Mouse (Mus musculus) c-Kit-positive CD71-positive TER-119-negative erythroid progenitor cells, embryonic 14.5 days (primary cell): ENCODE results near the gene Aanat.
"Not testable (repeated sequence)": the region's sequence is repeated elsewhere in the genome, so short reads cannot be mapped to it uniquely, and the experiment has no call there.

Experiments
- DNase-seq: peaks from one replicate; pipeline ENCODE4 v3.0.0-alpha.2; 2013; ENCODE audit warnings: low read depth

Aanat gene

GRCm38 (mm10) chr11:116628712-116629111 is 42.5 kb downstream of the Aanat start:
- DNase-seq = peak; percentile 93

- no peak for DNase-seq
Measured at GRCm38 (mm10) chr11:116629472-116629871, 43.2 kb downstream of the Aanat start.

GRCm38 (mm10) chr11:116630171-116630965 is 44.1 kb downstream of the Aanat start:
- DNase-seq = no peak

GRCm38 (mm10) chr11:116632962-116633361 is 46.7 kb downstream of the Aanat start:
- DNase-seq = no peak

GRCm38 (mm10) chr11:116636607-116637006 is 50.4 kb downstream of the Aanat start:
- not testable (repeated sequence) for DNase-seq

GRCm38 (mm10) chr11:116641168-116641567 is 54.9 kb downstream of the Aanat start:
- DNase-seq = no peak

- no peak for DNase-seq
Measured at GRCm38 (mm10) chr11:116641731-116642130, 55.5 kb downstream of the Aanat start.

GRCm38 (mm10) chr11:116642681-116643578 is 56.7 kb downstream of the Aanat start:
- DNase-seq = peak; percentile 72

GRCm38 (mm10) chr11:116643579-116644224 is 57.5 kb downstream of the Aanat start:
- no peak for DNase-seq

- DNase-seq = no peak
Measured at GRCm38 (mm10) chr11:116644225-116645112, 58.2 kb downstream of the Aanat start.

GRCm38 (mm10) chr11:116645446-116646110 is 59.3 kb downstream of the Aanat start:
- DNase-seq = no peak

- no peak for DNase-seq
Measured at GRCm38 (mm10) chr11:116646136-116646535, 59.9 kb downstream of the Aanat start.

GRCm38 (mm10) chr11:116646771-116647170 is 60.5 kb downstream of the Aanat start:
- no peak for DNase-seq
